Mouse (Mus musculus) frontal cortex, adult 2 months (tissue): ENCODE results near the gene Crybg3. TPM values are rescaled to one million over a fixed set of nuclear protein-coding genes. Genes with fewer than 3 reads are reported as not detected.
A peak's percentile ranks its signal among the peaks of the same experiment; 100 is the strongest.

Source experiments
- DNase-seq, 2 experiments: peaks; one replicate each; pipeline ENCODE4 v3.0.0; 2022; ENCODE audit warnings: low spot score in 1 of 2; ENCODE audit errors: extremely low spot score in 1 of 2
- polyA plus RNA-seq: library from polyadenylated mRNA; depleted of rRNA; stranded (reverse); fragments of >200 nt; gene quantifications from 2 replicates; pipeline ENCODE4 v1.2.3, GENCODE M21; 2012

Gene Crybg3
- polyA plus RNA-seq, 1 experiment = 6.6 TPM

DNA sequence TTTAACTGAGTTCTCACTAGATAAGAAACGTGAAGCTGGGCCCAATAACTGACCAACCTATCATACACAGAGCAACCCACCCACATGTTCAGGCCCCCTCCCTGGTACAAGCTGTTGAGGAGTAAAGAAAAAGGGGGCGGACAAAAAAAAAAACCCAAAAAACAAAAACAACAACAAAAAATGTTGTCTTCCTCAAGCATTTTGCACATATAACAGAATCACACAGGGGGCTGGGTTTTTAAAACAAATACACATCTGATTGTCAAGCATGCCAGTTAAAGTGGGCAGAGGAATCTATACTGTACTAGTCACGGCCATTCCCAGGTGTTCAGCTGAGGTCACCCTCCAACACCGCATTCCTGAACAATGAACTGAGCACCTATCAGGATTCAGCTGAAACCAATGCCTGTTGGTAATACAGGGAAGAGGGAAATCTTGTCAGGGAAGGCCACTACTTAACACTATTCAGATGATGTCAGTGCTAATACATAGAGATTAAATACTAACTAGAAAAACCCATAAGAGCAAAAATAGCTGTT lies 15.0 kb downstream of the Crybg3 start:
- DNase-seq = no peak

DNA sequence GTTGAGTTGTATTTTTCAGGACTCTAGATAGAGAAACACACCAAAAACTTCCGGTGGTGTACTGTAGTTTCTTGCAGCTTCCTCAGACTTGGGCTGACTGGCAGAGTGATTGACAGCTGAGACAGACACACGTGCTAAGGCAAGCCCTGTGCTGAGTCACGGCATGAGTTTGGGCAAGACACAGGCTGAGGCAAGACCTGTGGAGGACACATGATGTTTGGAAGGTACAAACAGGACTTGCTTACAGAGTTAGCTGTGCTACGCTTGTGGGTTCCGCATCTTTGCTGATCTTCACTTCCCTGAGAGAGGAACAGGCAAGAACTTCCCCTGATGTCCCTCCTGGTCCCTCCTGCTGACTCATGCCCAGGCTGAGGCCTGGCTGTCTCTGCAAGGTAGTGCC lies 17.3 kb downstream of the Crybg3 start:
- no peak for DNase-seq

- no peak for DNase-seq
Observed at GRCm38 (mm10) chr16:59579237-59579636, 21.5 kb downstream of the Crybg3 start.

GRCm38 (mm10) chr16:59573961-59574360 lies 26.8 kb downstream of the Crybg3 start:
- no peak for DNase-seq

DNA sequence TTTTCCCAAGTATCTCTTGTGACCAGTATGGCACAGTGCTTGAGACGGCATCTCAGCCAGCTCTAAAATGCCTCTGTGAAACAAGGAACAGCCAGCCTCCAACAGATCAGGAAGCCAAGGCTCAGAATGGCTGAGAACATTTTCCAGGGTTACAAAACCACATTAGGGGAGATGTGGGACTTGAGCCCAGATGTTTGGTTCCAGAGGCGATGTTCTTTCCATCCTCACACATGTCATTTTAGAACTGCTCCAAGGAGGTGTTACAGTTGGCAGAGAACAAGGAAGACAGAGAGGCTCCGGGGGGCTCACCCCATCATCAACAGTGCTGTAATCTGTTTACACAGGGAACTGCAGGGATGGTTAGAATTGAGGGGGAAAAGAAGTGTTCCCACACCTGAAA lies 28.1 kb downstream of the Crybg3 start:
- no peak for DNase-seq

GRCm38 (mm10) chr16:59570807-59571206 lies 30.0 kb downstream of the Crybg3 start:
- no peak for DNase-seq

- DNase-seq = no peak
Observed at GRCm38 (mm10) chr16:59569837-59570236, 30.9 kb downstream of the Crybg3 start.

DNA sequence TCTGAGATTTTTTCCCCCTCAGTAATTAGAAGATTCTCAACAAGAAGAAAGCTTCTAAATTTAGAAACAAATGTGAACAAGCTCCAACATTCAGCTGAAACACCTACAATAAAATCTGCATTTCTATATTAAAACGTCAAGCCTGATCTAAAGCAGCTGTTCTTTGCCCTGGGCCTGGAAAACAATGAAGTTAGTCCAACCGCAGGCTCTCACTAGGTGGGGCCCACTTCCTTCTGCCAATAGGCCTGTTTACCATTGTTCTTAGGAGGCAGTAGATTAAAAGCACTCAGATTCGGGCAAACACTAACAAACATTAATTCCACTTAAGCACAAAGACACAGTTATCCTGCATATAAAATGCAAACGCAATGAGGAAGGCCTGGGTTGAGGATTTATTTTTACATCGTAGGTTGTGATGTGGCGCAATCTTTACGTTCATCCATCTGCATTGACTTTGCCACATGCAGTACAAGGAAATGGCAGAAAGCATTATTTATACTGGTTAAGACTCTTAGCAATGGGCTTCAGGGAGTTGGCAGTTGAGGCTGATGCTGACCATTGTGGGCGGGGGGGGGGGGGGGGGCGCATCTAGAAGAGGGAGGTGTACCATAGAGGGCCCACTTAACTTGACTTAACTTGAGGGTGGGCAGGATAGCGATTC lies 32.9 kb downstream of the Crybg3 start:
- DNase-seq = peak in 1 of 2 experiments; percentile 25

GRCm38 (mm10) chr16:59566437-59566836 lies 34.3 kb downstream of the Crybg3 start:
- DNase-seq = no peak

DNA sequence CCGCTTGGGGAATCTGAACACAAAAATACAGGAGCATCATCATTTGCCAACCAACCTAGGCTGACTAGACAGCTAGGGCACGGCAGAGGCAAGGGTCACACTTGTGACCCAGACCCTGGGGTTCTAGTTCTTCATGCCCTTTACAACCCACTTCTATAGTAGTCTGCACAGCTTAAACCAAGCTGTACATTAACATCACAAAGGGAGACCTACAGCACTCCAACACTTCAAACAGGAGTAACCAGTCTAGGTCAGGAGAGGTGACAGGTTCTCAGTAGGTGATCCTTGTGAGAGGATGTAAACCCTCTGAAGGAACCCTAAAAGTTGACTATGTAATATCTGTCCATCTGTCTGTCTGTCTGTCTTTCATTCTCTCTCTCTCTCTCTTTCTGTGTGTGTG lies 35.1 kb downstream of the Crybg3 start:
- DNase-seq = no peak

GRCm38 (mm10) chr16:59564025-59564424 lies 36.8 kb downstream of the Crybg3 start:
- DNase-seq = no peak

DNA sequence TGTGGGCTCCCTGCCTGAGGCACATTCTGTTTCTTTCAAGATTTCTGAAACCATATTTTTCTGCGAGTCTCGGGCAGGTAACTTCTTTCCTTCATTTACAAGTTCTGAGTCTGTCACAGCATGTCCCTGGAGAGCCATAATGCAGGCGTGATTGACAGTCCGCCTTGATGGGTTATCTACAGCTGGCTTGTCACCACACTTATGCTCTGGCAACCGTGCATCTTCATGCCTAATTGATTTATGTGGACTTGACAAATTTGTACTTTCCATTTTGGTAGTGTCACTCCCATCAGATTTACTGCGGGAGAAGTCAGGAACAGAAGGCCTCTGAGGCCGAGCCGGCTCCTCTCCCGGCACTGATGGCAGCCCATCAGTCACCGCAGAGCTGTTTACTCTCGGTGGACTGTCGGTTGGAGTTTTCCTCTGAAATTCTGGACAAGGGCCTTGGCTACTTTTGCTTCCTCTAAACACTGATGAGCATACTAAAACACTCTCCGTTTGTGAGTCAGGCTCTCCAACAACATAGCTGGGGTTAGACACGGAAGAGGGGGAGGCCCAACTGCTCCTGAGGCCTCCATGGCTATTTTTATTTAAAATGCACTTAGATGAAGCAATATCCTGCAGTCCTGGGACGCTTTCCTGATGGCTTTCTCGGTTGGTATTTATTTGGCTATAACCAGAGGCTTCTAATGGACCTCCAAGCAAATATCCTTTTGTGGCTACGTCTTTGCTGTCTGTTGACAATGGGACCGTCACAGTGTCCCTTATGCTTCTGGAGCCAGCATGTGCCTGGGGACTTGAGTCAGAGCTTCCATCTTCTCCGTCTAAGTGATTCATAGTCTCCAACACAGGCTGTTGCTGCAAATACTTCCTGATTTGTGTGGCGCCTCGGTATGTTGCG lies 41.2 kb downstream of the Crybg3 start:
- DNase-seq = no peak

- DNase-seq = no peak
Observed at GRCm38 (mm10) chr16:59558916-59559299, 41.9 kb downstream of the Crybg3 start.

DNA sequence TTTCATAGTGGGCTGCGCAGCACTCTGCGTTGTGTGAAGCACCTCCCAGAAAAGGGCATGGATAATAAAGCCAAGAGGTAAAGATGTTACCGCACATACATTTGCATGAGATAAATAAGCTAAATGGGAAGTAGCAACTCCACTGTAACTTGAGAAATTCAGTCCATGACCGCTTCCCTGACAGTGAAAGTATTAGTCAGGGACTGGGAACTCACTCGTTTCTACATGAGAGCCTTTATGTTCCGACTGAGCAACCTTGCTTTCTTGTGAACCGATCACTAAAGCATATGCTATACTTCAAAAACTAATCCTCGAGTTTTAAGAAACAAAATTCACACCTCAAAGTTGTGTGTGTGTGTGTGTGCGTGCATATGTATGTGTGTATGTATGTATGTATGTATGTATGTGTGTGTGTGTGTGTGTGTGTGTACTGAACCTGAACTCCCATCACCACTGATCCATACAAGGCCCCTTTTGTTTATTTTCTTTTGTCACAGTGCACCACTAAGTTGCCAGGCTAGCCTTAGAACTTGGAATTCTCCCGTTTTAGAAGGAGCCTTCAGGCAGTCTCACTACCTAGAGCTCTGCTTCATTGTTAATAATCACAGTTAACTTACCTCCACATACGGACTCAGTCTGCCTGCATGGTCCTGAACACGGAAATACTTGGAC lies 47.2 kb downstream of the Crybg3 start:
- DNase-seq = no peak

DNA sequence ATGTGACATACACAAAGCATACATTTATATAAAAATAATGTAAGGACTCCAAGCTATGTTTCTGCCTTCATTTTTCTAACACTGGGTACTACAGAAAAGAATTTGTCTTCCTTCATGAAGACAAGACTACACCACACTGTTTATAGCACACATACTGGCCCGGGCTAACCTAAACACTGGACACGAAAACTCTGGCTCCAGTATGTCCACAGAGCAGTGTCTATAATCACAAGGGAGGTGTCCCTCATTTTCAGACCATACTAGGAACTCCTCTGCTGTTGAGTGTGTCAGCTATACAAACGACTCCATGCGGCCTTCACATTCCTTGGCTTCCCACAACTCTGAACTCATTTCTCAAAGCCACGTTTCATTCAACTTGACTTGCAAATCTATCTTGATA lies 49.3 kb downstream of the Crybg3 start:
- no peak for DNase-seq

DNA sequence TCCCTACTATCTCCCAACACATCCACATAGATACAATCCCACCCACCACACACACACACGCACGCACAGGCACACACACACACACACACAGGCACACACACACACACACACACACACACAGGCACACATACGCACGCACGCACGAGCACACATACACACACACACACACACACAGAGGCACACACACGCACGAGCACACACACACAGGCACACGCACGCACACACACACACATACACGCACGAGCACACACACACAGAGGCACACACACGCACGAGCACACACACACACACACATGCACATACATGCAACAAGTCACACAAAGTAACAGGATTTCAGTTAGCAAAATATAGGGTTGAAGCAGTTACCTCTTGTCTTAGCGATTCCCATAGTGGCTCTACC lies 51.1 kb downstream of the Crybg3 start:
- no peak for DNase-seq

DNA sequence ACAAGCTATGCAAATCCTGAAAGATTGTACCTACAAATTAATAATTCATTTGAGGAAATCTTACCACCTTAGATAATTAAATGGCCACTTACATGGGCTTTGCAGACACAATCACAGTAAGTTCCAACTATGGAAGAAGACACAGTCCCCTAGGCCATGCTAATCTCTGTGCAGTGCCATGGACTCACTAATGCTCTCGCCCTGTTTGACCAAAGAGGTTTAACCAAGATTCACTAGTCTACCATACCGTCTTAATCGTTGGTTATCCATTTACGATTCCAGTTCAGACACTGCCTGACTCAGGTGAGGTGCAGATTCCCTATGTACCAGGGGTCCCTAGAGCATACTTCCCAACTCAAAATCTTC lies 52.2 kb downstream of the Crybg3 start:
- no peak for DNase-seq

DNA sequence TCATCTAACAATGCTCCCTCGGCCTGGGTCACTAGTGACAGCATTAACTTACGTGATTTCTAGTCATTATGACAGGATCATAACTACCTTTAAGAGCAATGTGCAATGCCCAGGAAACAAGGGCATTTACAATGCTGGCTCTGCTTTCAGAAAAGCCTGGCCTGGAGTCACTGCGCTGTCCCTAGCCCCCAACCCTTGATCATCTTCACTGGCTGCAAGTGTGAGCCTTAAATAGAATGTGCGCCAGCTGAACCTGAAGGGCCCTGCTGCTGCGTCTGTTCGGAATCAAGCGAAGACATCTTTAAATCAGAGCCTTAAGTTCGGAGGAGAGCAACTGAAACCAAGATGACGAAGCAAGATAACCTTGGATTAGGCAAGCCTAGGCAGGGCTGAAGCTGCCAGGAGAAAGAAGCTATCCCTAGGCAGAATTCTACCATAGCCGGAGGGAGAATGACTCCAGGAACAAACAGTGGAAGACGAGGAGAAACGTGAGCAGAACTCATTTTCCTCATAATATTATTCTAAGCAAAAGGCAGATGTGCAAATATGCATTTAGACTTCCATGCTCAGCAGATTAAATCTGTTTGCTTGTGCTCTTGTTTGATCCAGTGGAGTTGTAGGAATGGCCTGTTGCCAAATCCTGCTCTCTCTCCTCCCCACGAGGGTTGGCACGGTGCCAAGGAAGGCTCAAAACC lies 52.7 kb downstream of the Crybg3 start:
- peak; percentile 41 to 65 for DNase-seq

DNA sequence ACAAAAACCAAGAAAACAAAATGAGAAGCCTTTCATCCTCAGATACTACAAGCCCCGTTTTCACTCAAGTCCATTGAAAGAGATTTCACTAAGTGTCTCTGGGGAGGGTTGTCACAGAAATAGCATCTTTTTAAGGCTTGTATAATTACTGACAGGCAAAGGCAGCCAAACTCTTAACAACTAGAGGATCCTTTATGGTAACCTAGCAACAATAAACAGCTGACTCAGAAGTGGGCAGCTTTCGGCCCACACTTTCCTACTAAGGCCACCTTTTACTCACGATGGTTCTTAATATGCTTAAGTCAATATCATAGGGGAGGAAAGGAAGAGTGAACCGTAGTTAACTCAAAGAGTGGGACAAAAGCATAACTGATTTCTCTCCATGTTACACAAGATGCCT lies 53.3 kb downstream of the Crybg3 start:
- peak; percentile 52 to 71 for DNase-seq

DNA sequence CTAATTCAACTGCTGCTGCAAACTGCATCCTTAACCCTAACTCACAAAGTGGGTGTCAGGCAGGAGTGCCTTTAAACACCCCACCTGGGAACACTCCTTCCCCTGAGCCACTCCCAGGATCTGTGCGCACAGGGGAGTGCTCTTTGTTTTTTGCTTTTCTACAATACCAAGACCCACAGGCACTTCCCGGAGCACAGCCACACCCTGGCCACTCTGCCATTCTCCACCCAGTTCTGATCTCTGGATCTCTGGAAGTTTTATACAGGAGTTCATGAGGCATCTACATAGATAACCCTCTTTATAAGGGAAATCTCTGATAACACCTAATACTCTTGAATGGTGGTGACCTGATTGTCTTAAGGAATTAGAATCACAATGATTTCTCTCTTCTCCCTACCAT lies 55.4 kb downstream of the Crybg3 start:
- no peak for DNase-seq

DNA sequence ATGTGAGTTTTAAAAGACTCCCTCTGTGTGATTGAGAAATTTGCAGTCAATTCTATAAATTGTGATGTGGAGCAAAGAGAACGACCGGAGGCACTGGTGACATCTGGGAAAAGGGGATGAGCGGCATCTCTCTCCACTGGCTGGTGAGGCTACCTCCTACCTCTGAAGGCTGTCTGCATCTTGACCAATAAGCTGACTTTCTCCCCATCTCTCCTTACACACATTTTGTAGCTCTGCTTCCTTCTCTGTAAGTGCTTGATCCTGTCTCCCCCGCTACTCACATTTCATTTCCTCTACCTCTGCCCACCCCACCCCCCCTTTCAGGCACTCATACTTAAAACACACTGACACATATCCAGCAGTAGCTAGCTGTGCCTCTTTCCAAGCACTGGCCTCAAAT lies 59.4 kb downstream of the Crybg3 start:
- no peak for DNase-seq
